Mouse (Mus musculus): ENCODE data around the gene Chd2. TPM values are rescaled to one million over a fixed set of nuclear protein-coding genes. Genes with fewer than 3 reads are reported as not detected.

Chd2 gene
- 28.7 and 30.0 TPM in 2 replicates for polyA plus RNA-seq (2015; fragmentation: Nextera tagmentation; extraction: Ambion mirVana)

DNA sequence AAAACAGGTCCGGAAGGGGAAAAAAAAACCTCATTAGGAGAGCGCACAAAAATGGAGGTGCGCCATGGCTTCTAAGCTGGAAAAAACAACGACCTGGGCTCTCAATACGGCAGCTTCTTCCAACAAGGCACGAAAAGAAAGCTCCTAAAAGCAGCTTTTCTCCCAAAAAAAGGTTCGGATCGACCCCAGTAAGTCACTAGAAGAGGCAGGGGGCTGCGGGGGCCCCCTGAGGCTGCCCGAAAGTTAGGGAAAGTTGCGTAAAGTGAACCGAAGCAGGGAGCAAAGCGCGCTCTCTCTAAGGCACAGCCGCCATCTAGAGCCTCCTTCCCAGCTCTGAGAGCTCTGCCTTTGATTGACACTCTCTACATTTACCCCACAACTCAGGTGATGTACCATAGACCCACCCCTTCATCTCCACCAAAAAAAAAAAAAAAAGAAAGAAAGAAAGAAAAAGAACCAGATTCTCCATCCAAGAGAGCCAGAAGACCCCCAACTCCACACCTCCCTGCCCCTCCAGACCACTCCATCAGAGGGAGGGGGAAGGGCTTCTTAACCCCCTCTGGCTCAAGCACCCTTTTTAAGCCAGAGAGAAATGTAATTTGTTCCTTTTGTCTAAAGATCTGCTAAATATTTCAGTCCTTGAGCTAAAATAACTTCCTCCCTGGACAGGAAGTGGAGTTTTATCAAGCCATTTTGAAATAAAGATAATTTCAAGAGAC, at the start of gene Chd2:
Gene Chd2 (minus strand): TSS at position 419 of the 719 bp plus-strand sequence.

Other genes with a start within 250 kb of the Chd2 start
- gene Rgma, start 166.3 kb downstream of the Chd2 start, polyA plus RNA-seq (2015; fragmentation: Nextera tagmentation; extraction: Ambion mirVana), result 30.6 and 38.1 TPM in 2 replicates
- gene Fam174b, start 198.5 kb upstream of the Chd2 start, polyA plus RNA-seq (2015; fragmentation: Nextera tagmentation; extraction: Ambion mirVana), result 28.4 and 28.6 TPM in 2 replicates

Measured in neural tube, postnatal 0 days (tissue).